Comparison of ENCODE assay signal across 20 mouse cellular contexts in the genomic region with DNA sequence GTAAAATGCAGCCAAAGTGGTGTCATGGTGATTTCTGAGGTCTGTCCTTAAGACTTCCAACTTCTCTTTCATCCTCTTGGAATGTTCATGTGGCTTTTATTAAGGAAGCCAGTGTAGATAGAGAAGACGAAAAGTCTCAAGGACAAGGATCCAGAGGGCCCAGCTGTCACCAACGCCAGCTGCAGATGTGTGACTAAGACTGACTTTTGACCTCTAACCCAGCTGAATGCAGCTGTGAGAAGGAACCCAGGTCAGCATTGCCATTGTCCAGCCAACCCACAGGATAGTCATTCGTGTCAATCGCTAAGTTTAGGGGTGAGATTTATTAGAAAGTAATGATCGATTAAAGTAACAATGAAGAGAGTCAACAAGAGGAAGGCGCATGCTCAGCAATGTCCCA. TPM values are rescaled to one million over a fixed set of nuclear protein-coding genes. Genes with fewer than 3 reads are reported as not detected.
DNase-seq lines count a peak whose midpoint lies in the region; ATAC-seq and TF ChIP-seq lines count a peak whose summit lies in the region.
"Had no signal": no experiment of that assay in that cellular context is flagged by ENCODE, and none has a peak within 500 bp of the region (broad histone marks: within the 10 kb centered on the region; RNA-seq: fewer than 3 reads in every experiment).

No protein-coding gene starts in this region.

- no peaks in the 10 kb centered on the region for H3K36me3 ChIP-seq in heart, adult 2 months (ENCODE audit: control insufficient read depth, insufficient read depth, low read length)
- no peaks in the 10 kb centered on the region for H3K36me3 ChIP-seq in heart, embryonic 11.5 days (ENCODE audit: control insufficient read depth, insufficient read depth, low read length)
- no peaks in the 10 kb centered on the region for H3K36me3 ChIP-seq in lung, postnatal 0 days (ENCODE audit: insufficient read depth, low read length)
- H3K36me3 ChIP-seq in hindbrain, postnatal 0 days (ENCODE audit: insufficient read depth, low read length): no peaks in the 10 kb centered on the region
- H3K36me3 ChIP-seq: forebrain, embryonic 15.5 days; heart, embryonic 13.5 days; hindbrain, embryonic 12.5 days; limb, embryonic 15.5 days had no signal

- no peaks in the 10 kb centered on the region for H3K27me3 ChIP-seq in heart, adult 2 months (ENCODE audit: control insufficient read depth, insufficient read depth, low read length)
- H3K27me3 ChIP-seq in heart, embryonic 11.5 days (ENCODE audit: control insufficient read depth, insufficient read depth, low read length): no peaks in the 10 kb centered on the region
- H3K27me3 ChIP-seq in lung, postnatal 0 days (replicated peaks; ENCODE audit: insufficient read depth, low read length): no peaks in the 10 kb centered on the region
- H3K27me3 ChIP-seq in hindbrain, postnatal 0 days (ENCODE audit: insufficient read depth, low read length): no peaks in the 10 kb centered on the region
- H3K27me3 ChIP-seq: forebrain, embryonic 15.5 days; heart, embryonic 13.5 days; hindbrain, embryonic 12.5 days; limb, embryonic 15.5 days had no signal

- 0 out of 2 replicates have a peak, but pooled peaks have one; percentile 42 for TF ChIP-seq EP300 in heart, adult 2 months (IDR thresholded peaks at IDR 0.05; ENCODE audit: insufficient read depth, low read depth, low read length)
- TF ChIP-seq EP300 in lung, postnatal 0 days (IDR thresholded peaks at IDR 0.05): no peak

- WGBS in heart, adult 2 months: 75% methylated on average over 6 of the region's 6 CpGs
- 67% methylated on average over 6 of the region's 6 CpGs for WGBS in heart, embryonic 11.5 days (ENCODE audit: insufficient replicate concordance)
- 74% methylated on average over 6 of the region's 6 CpGs for WGBS in lung, postnatal 0 days
- WGBS in lung, adult 2 months: 78% methylated on average over 6 of the region's 6 CpGs
- 82% methylated on average over 6 of the region's 6 CpGs for WGBS in hindbrain, postnatal 0 days

- H3K79me2 ChIP-seq in heart, adult 2 months (replicated peaks; ENCODE audit: control insufficient read depth, insufficient read depth, low read length): no peaks in the 10 kb centered on the region

- H3K9ac ChIP-seq in heart, adult 2 months (ENCODE audit: low read depth, low read length): no peak overlapping the region
- H3K9ac ChIP-seq in heart, embryonic 11.5 days (ENCODE audit: low read depth, low read length): no peak overlapping the region
- H3K9ac ChIP-seq in lung, postnatal 0 days (replicated peaks; ENCODE audit: low read depth): no peak overlapping the region
- no peak overlapping the region for H3K9ac ChIP-seq in hindbrain, postnatal 0 days (replicated peaks; ENCODE audit: low read length)
- H3K9ac ChIP-seq: forebrain, embryonic 15.5 days; heart, embryonic 13.5 days; hindbrain, embryonic 12.5 days; limb, embryonic 15.5 days; liver, postnatal 0 days had no signal

- no peak for ATAC-seq in heart, embryonic 11.5 days (replicated peaks; ENCODE audit: insufficient number of reproducible peaks, low FRiP score, low TSS enrichment)
- 0 out of 2 replicates have a peak, but pooled peaks have one; percentile 28 for ATAC-seq in lung, postnatal 0 days
- no peak for ATAC-seq in hindbrain, postnatal 0 days
- ATAC-seq: forebrain, embryonic 15.5 days; liver, postnatal 0 days had no signal

- no peaks in the 10 kb centered on the region for H3K4me1 ChIP-seq in heart, adult 2 months (ENCODE audit: control insufficient read depth, insufficient read depth, low read length)
- no peaks in the 10 kb centered on the region for H3K4me1 ChIP-seq in heart, embryonic 11.5 days (ENCODE audit: control insufficient read depth, insufficient read depth, low read length)
- H3K4me1 ChIP-seq in lung, postnatal 0 days (ENCODE audit: insufficient read depth, low read depth, low read length): no peaks in the 10 kb centered on the region
- H3K4me1 ChIP-seq in lung, adult 2 months (ENCODE audit: control insufficient read depth, insufficient read depth, low read length): no peaks in the 10 kb centered on the region
- no peaks in the 10 kb centered on the region for H3K4me1 ChIP-seq in hindbrain, postnatal 0 days (ENCODE audit: insufficient read depth, low read length)
- H3K4me1 ChIP-seq: forebrain, embryonic 15.5 days; heart, embryonic 13.5 days; hindbrain, embryonic 12.5 days; limb, embryonic 15.5 days had no signal

- no peaks in the 10 kb centered on the region for H3K9me3 ChIP-seq in heart, embryonic 11.5 days (replicated peaks; ENCODE audit: control insufficient read depth, low read length)
- no peaks in the 10 kb centered on the region for H3K9me3 ChIP-seq in lung, postnatal 0 days (ENCODE audit: low read length)
- no peaks in the 10 kb centered on the region for H3K9me3 ChIP-seq in hindbrain, postnatal 0 days (ENCODE audit: low read length)
- H3K9me3 ChIP-seq: forebrain, embryonic 15.5 days; heart, embryonic 13.5 days; hindbrain, embryonic 12.5 days; limb, embryonic 15.5 days had no signal

- intact Hi-C loops in heart, adult 2 months (cut with DNase I): no loop called here

- DNase-seq in heart, adult 2 months: peak in 1 of 2 experiments; percentile 39
- no peak for DNase-seq in lung, postnatal 0 days (ENCODE audit: low spot score)
- no peak for DNase-seq in lung, adult 2 months
- peak; percentile 17 for DNase-seq in heart, postnatal 4 days
- DNase-seq in hindbrain, postnatal 0 days (ENCODE audit: low spot score): no peak
- no peak for DNase-seq in layer of hippocampus, adult 18-20 months (ENCODE audit: low spot score in 2 of 2)
- DNase-seq: adrenal gland, adult 8-10 months; cerebellum, postnatal 10 days; gastrocnemius, adult 2 months; kidney, adult 11 months; liver, postnatal 0 days; midbrain, embryonic 14.5 days; retina, postnatal 1 day; thymus, postnatal 36 days had no signal

- no peak for TF ChIP-seq POLR2A in heart, adult 2 months (IDR thresholded peaks at IDR 0.05; ENCODE audit: insufficient read depth, low read depth, low read length)
- no peak for TF ChIP-seq POLR2A in lung, adult 2 months (IDR thresholded peaks at IDR 0.05; ENCODE audit: borderline replicate concordance, extremely low read depth, low read depth, low read length)

- no peak for TF ChIP-seq CTCF in heart, adult 2 months (IDR thresholded peaks at IDR 0.05)
- no peak for TF ChIP-seq CTCF in lung, postnatal 0 days (IDR thresholded peaks at IDR 0.05)
- no peak for TF ChIP-seq CTCF in lung, adult 2 months (IDR thresholded peaks at IDR 0.05; ENCODE audit: insufficient read depth, low read length)
- no peak for TF ChIP-seq CTCF in hindbrain, postnatal 0 days (IDR thresholded peaks at IDR 0.05; ENCODE audit: low read depth)

- no peak overlapping the region for H3K27ac ChIP-seq in heart, adult 2 months
- H3K27ac ChIP-seq in heart, embryonic 11.5 days (ENCODE audit: low read depth, low read length): no peak overlapping the region
- no peak overlapping the region for H3K27ac ChIP-seq in lung, postnatal 0 days (ENCODE audit: low read length)
- H3K27ac ChIP-seq in hindbrain, postnatal 0 days: no peak overlapping the region
- H3K27ac ChIP-seq: forebrain, embryonic 15.5 days; gastrocnemius, adult 2 months; heart, embryonic 13.5 days; hindbrain, embryonic 12.5 days; limb, embryonic 15.5 days had no signal

- H3K4me2 ChIP-seq in heart, embryonic 11.5 days: no peak overlapping the region
- H3K4me2 ChIP-seq in lung, postnatal 0 days (replicated peaks; ENCODE audit: low read depth, low read length): no peak overlapping the region
- no peak overlapping the region for H3K4me2 ChIP-seq in hindbrain, postnatal 0 days (ENCODE audit: low read depth, low read length)
- H3K4me2 ChIP-seq: forebrain, embryonic 15.5 days; heart, embryonic 13.5 days; hindbrain, embryonic 12.5 days; limb, embryonic 15.5 days had no signal

- H3K4me3 ChIP-seq in heart, adult 2 months: no peak overlapping the region
- no peak overlapping the region for H3K4me3 ChIP-seq in heart, embryonic 11.5 days (ENCODE audit: low read depth, low read length)
- no peak overlapping the region for H3K4me3 ChIP-seq in lung, postnatal 0 days (ENCODE audit: low read depth, low read length)
- no peak overlapping the region for H3K4me3 ChIP-seq in lung, adult 2 months (replicated peaks; ENCODE audit: extremely low read depth, low read depth, low read length)
- H3K4me3 ChIP-seq in hindbrain, postnatal 0 days (ENCODE audit: low read length): no peak overlapping the region
- H3K4me3 ChIP-seq: erythroblast, embryonic 14.5 days; forebrain, embryonic 15.5 days; gastrocnemius, adult 2 months; heart, embryonic 13.5 days; hindbrain, embryonic 12.5 days; limb, embryonic 15.5 days had no signal

RNA-seq across cellular contexts. Expression of gene Gna14, which starts 32.5 kb away (rescaled TPM):
- total RNA-seq in heart, adult 2 months (2021): under 1 TPM; 0.26 to 0.89 TPM
- polyA plus RNA-seq in heart, adult 2 months (2012; rRNA removed): 0.44 and 0.45 TPM in 2 replicates
- 1.3 and 1.4 TPM in 2 replicates for polyA plus RNA-seq in heart, embryonic 11.5 days (2014; fragmentation: Nextera tagmentation; extraction: Ambion mirVana)
- 14.9 and 15.6 TPM in 2 replicates for polyA plus RNA-seq in lung, postnatal 0 days (2015; fragmentation: Nextera tagmentation; extraction: Ambion mirVana)
- polyA plus RNA-seq in lung, adult 2 months (2012; rRNA removed): 15.2 and 16.5 TPM in 2 replicates
- 1 to 10 TPM in 1 of 2 experiments, under 1 TPM in 1; 0.59 to 1.2 TPM for total RNA-seq in heart, postnatal 4 days (2021)
- total RNA-seq in hindbrain, postnatal 0 days (2014; rRNA removed): 0.65 and 0.84 TPM in 2 replicates
- polyA plus RNA-seq in hindbrain, postnatal 0 days (2015; fragmentation: Nextera tagmentation; extraction: Ambion mirVana): 0.82 and 0.98 TPM in 2 replicates
- total RNA-seq in layer of hippocampus, adult 18-20 months (2021): 1 to 10 TPM; 1.5 to 1.7 TPM
- polyA plus RNA-seq: erythroblast, embryonic 14.5 days had no signal
